Mouse (Mus musculus): ENCODE results near the gene Gm42715. TPM values are rescaled to one million over a fixed set of nuclear protein-coding genes. Genes with fewer than 3 reads are reported as not detected.

The Gm42715 gene
- polyA plus RNA-seq, 1 experiment: 25.1 TPM

GRCm38 (mm10) chr7:127573503-127574008, 54.2 kb downstream of the Gm42715 start:
- peaks cover 48% of the 10 kb centered on the region for H3K36me3 ChIP-seq (replicated peaks; ENCODE audit: low read length)
- peaks cover 61% of the 10 kb centered on the region for H3K4me1 ChIP-seq
- H3K27me3 ChIP-seq (replicated peaks): no peaks in the 10 kb centered on the region
- no peak for TF ChIP-seq GATA1 (IDR thresholded peaks at IDR 0.05; ENCODE audit: borderline replicate concordance, low read length)
- TF ChIP-seq FLI1 (IDR thresholded peaks at IDR 0.05; ENCODE audit: low read length): no peak
- peak overlapping the region; percentile 98 for H3K4me3 ChIP-seq (replicated peaks)
- no peaks in the 10 kb centered on the region for H3K9me3 ChIP-seq

- TF ChIP-seq GATA1 (IDR thresholded peaks at IDR 0.05; ENCODE audit: borderline replicate concordance, low read length) (no peak), FLI1 (IDR thresholded peaks at IDR 0.05; ENCODE audit: low read length) (no peak)
- H3K36me3 ChIP-seq (replicated peaks; ENCODE audit: low read length): peaks cover 47% of the 10 kb centered on the region
Measured at GRCm38 (mm10) chr7:127574115-127574514, 54.7 kb downstream of the Gm42715 start.

GRCm38 (mm10) chr7:127583260-127583659, 63.9 kb downstream of the Gm42715 start:
- peaks cover 48% of the 10 kb centered on the region for H3K4me1 ChIP-seq
- H3K27me3 ChIP-seq (replicated peaks): no peaks in the 10 kb centered on the region
- peaks cover 73% of the 10 kb centered on the region for H3K36me3 ChIP-seq (replicated peaks; ENCODE audit: low read length)
- TF ChIP-seq FLI1 (IDR thresholded peaks at IDR 0.05; ENCODE audit: low read length) (no peak), GATA1 (IDR thresholded peaks at IDR 0.05; ENCODE audit: borderline replicate concordance, low read length) (no peak)
- H3K4me3 ChIP-seq (replicated peaks): no peak overlapping the region
- no peaks in the 10 kb centered on the region for H3K9me3 ChIP-seq

More at GRCm38 (mm10) chr7:127574115-127574514, 54.7 kb downstream of the Gm42715 start:
- Histone ChIP-seq H3K9me3 (no peaks in the 10 kb centered on the region), H3K4me3 (replicated peaks) (peak overlapping the region; percentile 98), H3K27me3 (replicated peaks) (no peaks in the 10 kb centered on the region), H3K4me1 (peaks cover 61% of the 10 kb centered on the region)

GRCm38 (mm10) chr7:127585031-127585430, 65.6 kb downstream of the Gm42715 start:
- no peaks in the 10 kb centered on the region for H3K27me3 ChIP-seq (replicated peaks)
- H3K9me3 ChIP-seq: no peaks in the 10 kb centered on the region
- H3K36me3 ChIP-seq (replicated peaks; ENCODE audit: low read length): peaks cover 65% of the 10 kb centered on the region
- H3K4me3 ChIP-seq (replicated peaks): no peak overlapping the region
- H3K4me1 ChIP-seq: peaks cover 57% of the 10 kb centered on the region
- TF ChIP-seq FLI1 (IDR thresholded peaks at IDR 0.05; ENCODE audit: low read length) (no peak), GATA1 (IDR thresholded peaks at IDR 0.05; ENCODE audit: borderline replicate concordance, low read length) (no peak)

- Histone ChIP-seq H3K27me3 (replicated peaks) (no peaks in the 10 kb centered on the region), H3K4me3 (replicated peaks) (peak overlapping the region; percentile 21), H3K36me3 (replicated peaks; ENCODE audit: low read length) (peaks cover 65% of the 10 kb centered on the region), H3K9me3 (no peaks in the 10 kb centered on the region), H3K4me1 (peaks cover 67% of the 10 kb centered on the region)
- TF ChIP-seq GATA1 (IDR thresholded peaks at IDR 0.05; ENCODE audit: borderline replicate concordance, low read length): no peak
- TF ChIP-seq FLI1 (IDR thresholded peaks at IDR 0.05; ENCODE audit: low read length): no peak
Measured at GRCm38 (mm10) chr7:127586149-127586548, 66.8 kb downstream of the Gm42715 start.

GRCm38 (mm10) chr7:127587196-127587595, 67.8 kb downstream of the Gm42715 start:
- no peak for TF ChIP-seq GATA1 (IDR thresholded peaks at IDR 0.05; ENCODE audit: borderline replicate concordance, low read length)
- TF ChIP-seq FLI1 (IDR thresholded peaks at IDR 0.05; ENCODE audit: low read length): no peak
- no peaks in the 10 kb centered on the region for H3K27me3 ChIP-seq (replicated peaks)
- H3K9me3 ChIP-seq: no peaks in the 10 kb centered on the region
- peak overlapping the region; percentile 97 for H3K4me3 ChIP-seq (replicated peaks)
- peaks cover 73% of the 10 kb centered on the region for H3K4me1 ChIP-seq
- H3K36me3 ChIP-seq (replicated peaks; ENCODE audit: low read length): peaks cover 65% of the 10 kb centered on the region

- H3K9me3 ChIP-seq: no peaks in the 10 kb centered on the region
- peak within 1 kb of the TSS; percentile 97 for H3K4me3 ChIP-seq (replicated peaks)
- TF ChIP-seq GATA1 (IDR thresholded peaks at IDR 0.05; ENCODE audit: borderline replicate concordance, low read length) (no peak), FLI1 (IDR thresholded peaks at IDR 0.05; ENCODE audit: low read length) (peak; percentile 88)
- peaks cover 71% of the 10 kb centered on the region for H3K4me1 ChIP-seq
- no peaks in the 10 kb centered on the region for H3K27me3 ChIP-seq (replicated peaks)
- peaks cover 65% of the 10 kb centered on the region for H3K36me3 ChIP-seq (replicated peaks; ENCODE audit: low read length)
Measured at GRCm38 (mm10) chr7:127588011-127588871, 68.9 kb downstream of the Gm42715 start, which contains the start of the genes Ccdc189 and Rnf40. Ccdc189 (minus strand) TSS chr7:127588595. Rnf40 (plus strand) TSS chr7:127588767.

- no peak for TF ChIP-seq GATA1 (IDR thresholded peaks at IDR 0.05; ENCODE audit: borderline replicate concordance, low read length)
- TF ChIP-seq FLI1 (IDR thresholded peaks at IDR 0.05; ENCODE audit: low read length): no peak
- Histone ChIP-seq H3K4me1 (peaks cover 64% of the 10 kb centered on the region), H3K36me3 (replicated peaks; ENCODE audit: low read length) (peaks cover 65% of the 10 kb centered on the region), H3K27me3 (replicated peaks) (no peaks in the 10 kb centered on the region), H3K9me3 (no peaks in the 10 kb centered on the region), H3K4me3 (replicated peaks) (peak overlapping the region; percentile 97)
Measured at GRCm38 (mm10) chr7:127588901-127589300, 69.5 kb downstream of the Gm42715 start.

- no peaks in the 10 kb centered on the region for H3K27me3 ChIP-seq (replicated peaks)
- TF ChIP-seq FLI1 (IDR thresholded peaks at IDR 0.05; ENCODE audit: low read length) (no peak), GATA1 (IDR thresholded peaks at IDR 0.05; ENCODE audit: borderline replicate concordance, low read length) (no peak)
- H3K36me3 ChIP-seq (replicated peaks; ENCODE audit: low read length): peaks cover 65% of the 10 kb centered on the region
- peaks cover 59% of the 10 kb centered on the region for H3K4me1 ChIP-seq
- H3K9me3 ChIP-seq: no peaks in the 10 kb centered on the region
- peak overlapping the region; percentile 97 for H3K4me3 ChIP-seq (replicated peaks)
Measured at GRCm38 (mm10) chr7:127589637-127590036, 70.3 kb downstream of the Gm42715 start.

- Histone ChIP-seq H3K36me3 (replicated peaks; ENCODE audit: low read length) (peaks cover 68% of the 10 kb centered on the region), H3K4me3 (replicated peaks) (no peak overlapping the region), H3K9me3 (no peaks in the 10 kb centered on the region), H3K27me3 (replicated peaks) (no peaks in the 10 kb centered on the region), H3K4me1 (peaks cover 44% of the 10 kb centered on the region)
- TF ChIP-seq GATA1 (IDR thresholded peaks at IDR 0.05; ENCODE audit: borderline replicate concordance, low read length) (no peak), FLI1 (IDR thresholded peaks at IDR 0.05; ENCODE audit: low read length) (no peak)
Measured at GRCm38 (mm10) chr7:127591108-127591507, 71.7 kb downstream of the Gm42715 start.
